Mouse (Mus musculus) olfactory bulb, adult 2 months (tissue): ENCODE measurements around the gene Nat10. TPM values are rescaled to one million over a fixed set of nuclear protein-coding genes. Genes with fewer than 3 reads are reported as not detected.

ENCODE experiments used
- H3K27ac ChIP-seq: fragments of 200-500 bp; 2 replicates; pipeline ENCODE4 v1.5.1; 2012; ENCODE audit warnings: low read depth, low read length; ENCODE audit not compliant: insufficient read depth
- H3K4me1 ChIP-seq: fragments of 200-500 bp; 2 replicates; pipeline ENCODE4 v1.6.1; 2012; ENCODE audit warnings: low read length; ENCODE audit not compliant: control insufficient read depth, insufficient read depth
- H3K4me3 ChIP-seq: fragments of 200-500 bp; 2 replicates; pipeline ENCODE4 v1.5.1; 2012; ENCODE audit warnings: mild to moderate bottlenecking, low read depth, low read length, moderate library complexity; ENCODE audit not compliant: insufficient read depth
- CTCF ChIP-seq: fragments of 200-500 bp; IDR thresholded peaks from 2 replicates; pipeline ENCODE4 v1.5.1; 2012; ENCODE audit warnings: low read depth, mild to moderate bottlenecking, low read length, moderate library complexity; ENCODE audit not compliant: insufficient read depth
- POLR2A ChIP-seq: fragments of 200-500 bp; IDR thresholded peaks from 2 replicates; pipeline ENCODE4 v1.6.1; 2012; ENCODE audit warnings: mild to moderate bottlenecking, low read depth, low read length, moderate library complexity; ENCODE audit not compliant: insufficient read depth
- WGBS: fragments of 180-500 bp; shearing (Covaris S2); methylation state at CpG from one replicate; pipeline ENCODE4 v1.1.7; 2018; 5-methylcytosine and 5-hydroxymethylcytosine counted together
- polyA plus RNA-seq: library from polyadenylated mRNA; stranded (reverse); fragments of >200 nt; gene quantifications from 2 replicates; pipeline ENCODE4 v1.2.4, GENCODE M21; 2012; ENCODE audit warnings: low replicate concordance; ENCODE audit not compliant: missing spikeins, insufficient read depth, insufficient read length

The Nat10 gene
- polyA plus RNA-seq, 1 experiment, result not detected

DNA sequence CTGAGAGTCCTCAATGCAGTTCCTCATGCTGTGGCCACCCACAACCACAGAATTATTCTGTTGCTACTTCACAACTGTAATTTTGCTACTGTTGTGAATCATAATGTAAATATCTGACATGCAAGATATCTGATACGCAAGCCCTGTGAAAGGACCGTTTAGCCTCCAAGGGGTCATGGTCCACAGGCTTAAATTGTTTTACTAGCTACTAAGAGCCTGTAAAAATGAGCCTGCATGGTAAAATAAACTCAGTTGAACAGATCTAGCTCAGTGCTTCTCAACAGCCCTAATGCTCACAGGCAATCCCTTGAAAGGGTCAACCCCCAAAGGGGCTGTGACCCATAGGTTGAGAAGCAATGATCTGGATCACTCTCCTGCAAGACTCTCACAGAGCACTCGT is 12.0 kb downstream of the Nat10 start:
- WGBS, result 98% methylated on average over 3 of the region's 3 CpGs
- TF ChIP-seq POLR2A (no peak), CTCF (no peak)
- no peak overlapping the region for H3K4me3 ChIP-seq

GRCm38 (mm10) chr2:103747891-103748290 is 13.2 kb downstream of the Nat10 start:
- Histone ChIP-seq H3K4me3 (no peak overlapping the region), H3K27ac (no peak overlapping the region), H3K4me1 (peaks cover 6% of the 10 kb centered on the region; the same call in 1 of the 2 replicates)
- WGBS, result 94% methylated on average over 9 of the region's 9 CpGs
- TF ChIP-seq CTCF, result no peak
- no peak for TF ChIP-seq POLR2A

More for the DNA sequence above, 12.0 kb downstream of the Nat10 start:
- Histone ChIP-seq H3K27ac (no peak overlapping the region), H3K4me1 (peaks cover 6% of the 10 kb centered on the region; the same call in 1 of the 2 replicates)

DNA sequence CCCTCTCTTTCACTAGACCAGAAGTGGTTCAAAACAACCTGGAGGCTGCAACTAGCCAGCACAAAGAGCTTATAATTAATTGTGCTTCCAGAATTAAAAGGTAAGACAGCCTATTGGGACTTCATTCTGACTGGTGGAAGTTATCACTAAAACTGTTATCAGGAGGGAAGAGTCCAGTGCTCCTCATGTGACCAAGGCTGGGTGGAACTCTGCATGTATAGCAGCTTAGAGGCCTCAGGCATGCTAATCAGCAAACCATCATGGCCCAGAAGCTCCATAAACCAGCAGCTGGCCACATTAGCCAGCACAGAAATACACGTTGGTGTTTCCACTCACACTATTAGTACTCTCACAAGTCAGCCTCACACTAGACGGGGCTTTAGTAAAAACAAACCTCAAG is 14.3 kb downstream of the Nat10 start:
- Histone ChIP-seq H3K27ac (no peak overlapping the region), H3K4me1 (peaks cover 6% of the 10 kb centered on the region; the same call in 1 of the 2 replicates), H3K4me3 (no peak overlapping the region)
- 83% methylated on average over 2 of the region's 2 CpGs for WGBS
- TF ChIP-seq POLR2A (no peak), CTCF (no peak)

DNA sequence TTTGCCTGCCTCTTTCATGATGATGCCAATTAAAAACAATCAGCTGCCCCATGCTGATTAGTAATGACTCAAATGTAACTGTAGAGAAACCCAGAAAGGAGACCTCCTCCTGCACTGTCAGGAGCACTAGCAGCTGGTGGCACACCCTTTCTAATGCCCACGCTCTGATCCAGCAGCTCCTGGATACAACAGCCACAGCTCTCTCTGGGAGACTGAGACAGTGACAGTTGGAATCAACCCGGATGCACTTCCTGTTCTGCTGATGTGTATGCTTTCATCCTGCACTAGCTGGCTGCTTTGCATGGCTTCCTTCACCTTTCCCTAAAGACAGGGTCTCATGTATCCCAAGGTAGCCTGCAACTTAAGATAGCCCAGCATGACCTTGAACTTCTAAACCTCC is 15.0 kb downstream of the Nat10 start:
- WGBS, result 58% methylated on average over 2 of the region's 2 CpGs
- H3K27ac ChIP-seq, result peak overlapping the region; percentile 36; the same call in 1 of the 2 replicates

GRCm38 (mm10) chr2:103745481-103745880 is 15.6 kb downstream of the Nat10 start:
- TF ChIP-seq CTCF, result no peak
- no peak for TF ChIP-seq POLR2A
- no peak overlapping the region for H3K27ac ChIP-seq
- H3K4me1 ChIP-seq, result peaks cover 6% of the 10 kb centered on the region; the same call in 1 of the 2 replicates
- 61% methylated on average over 5 of the region's 5 CpGs for WGBS
- no peak overlapping the region for H3K4me3 ChIP-seq

More for the DNA sequence above, 15.0 kb downstream of the Nat10 start:
- no peak for TF ChIP-seq POLR2A
- TF ChIP-seq CTCF, result no peak
- peaks cover 6% of the 10 kb centered on the region; the same call in 1 of the 2 replicates for H3K4me1 ChIP-seq
- H3K4me3 ChIP-seq, result no peak overlapping the region

- H3K4me1 ChIP-seq, result peaks cover 6% of the 10 kb centered on the region; the same call in 1 of the 2 replicates
- TF ChIP-seq CTCF (peak; percentile 37; the same call in 1 of the 2 replicates), POLR2A (no peak)
- no peak overlapping the region for H3K27ac ChIP-seq
- H3K4me3 ChIP-seq, result no peak overlapping the region
- WGBS, result 83% methylated on average over 7 of the region's 7 CpGs
These were observed 17.1 kb downstream of the Nat10 start for GRCm38 (mm10) chr2:103743988-103744387.

- no peak for TF ChIP-seq POLR2A
- TF ChIP-seq CTCF, result no peak
These were observed 17.5 kb downstream of the Nat10 start for GRCm38 (mm10) chr2:103743536-103743935.

DNA sequence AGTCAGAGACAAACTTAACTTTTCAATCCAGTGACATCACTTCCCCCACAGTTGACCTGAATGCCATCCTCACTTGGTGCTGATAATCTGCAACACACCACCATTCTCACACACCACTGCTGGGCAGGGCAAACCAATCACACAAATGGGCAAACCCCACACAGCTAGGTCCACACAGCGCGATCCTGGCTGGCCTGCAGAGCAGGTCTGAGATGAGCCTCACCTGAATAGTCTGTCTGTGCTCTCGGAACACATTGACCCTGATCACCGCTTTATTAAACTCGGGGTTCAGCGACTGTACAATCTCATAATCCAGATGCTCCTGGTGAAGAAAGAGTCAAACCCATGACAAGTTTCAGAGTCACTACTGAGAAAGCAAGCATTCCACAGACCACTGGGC is 18.2 kb downstream of the Nat10 start:
- Histone ChIP-seq H3K27ac (no peak overlapping the region), H3K4me1 (peaks cover 6% of the 10 kb centered on the region; the same call in 1 of the 2 replicates)
- 99% methylated on average over 6 of the region's 6 CpGs for WGBS

More at GRCm38 (mm10) chr2:103743536-103743935, 17.5 kb downstream of the Nat10 start:
- H3K27ac ChIP-seq, result no peak overlapping the region
- WGBS, result 93% methylated on average over 2 of the region's 2 CpGs
- peaks cover 6% of the 10 kb centered on the region; the same call in 1 of the 2 replicates for H3K4me1 ChIP-seq
- no peak overlapping the region for H3K4me3 ChIP-seq

DNA sequence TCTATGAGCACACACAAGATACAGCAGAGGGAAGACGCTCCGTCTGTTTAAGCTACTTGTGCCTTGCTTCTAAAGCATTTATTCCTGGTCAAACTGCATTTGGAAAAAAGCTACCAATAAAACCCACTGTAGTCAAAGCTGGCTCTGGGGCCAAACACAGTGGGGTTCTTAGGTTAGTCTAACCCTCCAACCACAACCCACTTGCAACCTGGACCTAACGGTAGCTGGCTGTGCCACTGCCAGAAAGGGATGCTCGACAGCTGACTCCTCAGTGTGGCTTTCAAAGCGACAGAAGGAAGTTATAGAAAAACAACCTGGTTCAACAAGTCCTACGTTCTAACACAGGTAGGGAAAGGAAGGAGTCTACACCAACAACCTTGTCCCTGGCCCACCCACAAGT is 29.6 kb downstream of the Nat10 start:
- Histone ChIP-seq H3K4me3 (no peak overlapping the region), H3K4me1 (peaks cover 8% of the 10 kb centered on the region; the same call in 1 of the 2 replicates), H3K27ac (no peak overlapping the region)
- no peak for TF ChIP-seq POLR2A
- no peak for TF ChIP-seq CTCF
- WGBS, result 92% methylated on average over 6 of the region's 6 CpGs

More for the DNA sequence above, 18.2 kb downstream of the Nat10 start:
- H3K4me3 ChIP-seq, result no peak overlapping the region
- no peak for TF ChIP-seq CTCF
- no peak for TF ChIP-seq POLR2A
